In genomic region chr17:3288341-3288740, GRCm38 (mm10) we compare ENCODE assay signal across 9 mouse cellular contexts. TPM values are rescaled to one million over a fixed set of nuclear protein-coding genes. Genes with fewer than 3 reads are reported as not detected.
DNase-seq lines count a peak whose midpoint lies in the region; ATAC-seq lines count a peak whose summit lies in the region.
"Had no signal": no experiment of that assay in that cellular context is flagged by ENCODE, and none has a peak within 500 bp of the region (broad histone marks: within the 10 kb centered on the region; RNA-seq: fewer than 3 reads in every experiment).

No protein-coding gene starts in this region.

- ATAC-seq in forebrain, embryonic 14.5 days: no peak
- no peak; the same call in 1 of the 2 replicates for ATAC-seq in forebrain, embryonic 13.5 days
- ATAC-seq in granulocyte monocyte progenitor cell, adult 5-6 weeks (replicated peaks; ENCODE audit: poor library complexity, severe bottlenecking): peak; percentile 93

- DNase-seq in forebrain, embryonic 14.5 days (ENCODE audit: low spot score): peak; percentile 61
- peak; percentile 82 for DNase-seq in NIH3T3 (ENCODE audit: low read depth)
- peak; percentile 31 for DNase-seq in cerebellum, adult 9-11 months
- peak; percentile 56 to 69 for DNase-seq in layer of hippocampus, postnatal 10 days (ENCODE audit: low spot score in 2 of 2)
- DNase-seq in lung, postnatal 25 days (ENCODE audit: low spot score): peak; percentile 45
- peak; percentile 29 to 66 for DNase-seq in spleen, postnatal 10 days (ENCODE audit: low spot score in 2 of 2)

- H3K9ac ChIP-seq in forebrain, embryonic 14.5 days (ENCODE audit: low read length): no peak overlapping the region
- H3K9ac ChIP-seq in forebrain, embryonic 13.5 days: no peak overlapping the region

- H3K9me3 ChIP-seq in forebrain, embryonic 14.5 days (replicated peaks; ENCODE audit: control insufficient read depth, low read length): no peaks in the 10 kb centered on the region
- H3K9me3 ChIP-seq in forebrain, embryonic 13.5 days (replicated peaks): no peaks in the 10 kb centered on the region

- H3K4me3 ChIP-seq in forebrain, embryonic 14.5 days (ENCODE audit: low read depth, low read length): no peak overlapping the region
- no peak overlapping the region for H3K4me3 ChIP-seq in forebrain, embryonic 13.5 days
- H3K4me3 ChIP-seq: megakaryocyte, embryonic 14.5 days had no signal

- H3K27me3 ChIP-seq in forebrain, embryonic 14.5 days (replicated peaks; ENCODE audit: control insufficient read depth, insufficient read depth, low read length): no peaks in the 10 kb centered on the region
- no peaks in the 10 kb centered on the region for H3K27me3 ChIP-seq in forebrain, embryonic 13.5 days
- H3K27me3 ChIP-seq: megakaryocyte, embryonic 14.5 days had no signal

- H3K36me3 ChIP-seq in forebrain, embryonic 14.5 days (ENCODE audit: control insufficient read depth, insufficient read depth, low read length): no peaks in the 10 kb centered on the region
- peaks cover 11% of the 10 kb centered on the region; the same call in 1 of the 2 replicates for H3K36me3 ChIP-seq in forebrain, embryonic 13.5 days (ENCODE audit: poor library complexity, severe bottlenecking)

- WGBS in forebrain, embryonic 14.5 days: 14% methylated on average over 6 of the region's 6 CpGs
- 25% methylated on average over 6 of the region's 6 CpGs for WGBS in forebrain, embryonic 13.5 days

- H3K27ac ChIP-seq in forebrain, embryonic 14.5 days (ENCODE audit: low read depth, low read length): no peak overlapping the region
- H3K27ac ChIP-seq in forebrain, embryonic 13.5 days: no peak overlapping the region

- no peak overlapping the region for H3K4me2 ChIP-seq in forebrain, embryonic 14.5 days (ENCODE audit: low read length)
- H3K4me2 ChIP-seq in forebrain, embryonic 13.5 days: no peak overlapping the region

- peaks cover 8% of the 10 kb centered on the region; the same call in 1 of the 2 replicates for H3K4me1 ChIP-seq in forebrain, embryonic 14.5 days (ENCODE audit: control insufficient read depth, insufficient read depth, low read length)
- H3K4me1 ChIP-seq in forebrain, embryonic 13.5 days: peaks cover 17% of the 10 kb centered on the region

RNA-seq across cellular contexts. Expression of gene Tiam2, which starts 38.0 kb away (rescaled TPM):
- polyA plus RNA-seq in forebrain, embryonic 14.5 days (2014; fragmentation: Nextera tagmentation; extraction: Ambion mirVana): 81.3 and 106 TPM in 2 replicates
- polyA plus RNA-seq in forebrain, embryonic 13.5 days (2015; fragmentation: Nextera tagmentation; extraction: Ambion mirVana): 37.2 and 51.0 TPM in 2 replicates
- total RNA-seq in granulocyte monocyte progenitor cell, adult 5-6 weeks (2014; fragmentation: Nextera tagmentation): 5.6 and 15.3 TPM in 2 replicates
- 7.7 and 11.2 TPM in 2 replicates for total RNA-seq in granulocyte monocyte progenitor cell, adult 5-6 weeks (2017)
- total RNA-seq in layer of hippocampus, postnatal 10 days (2021): 10 to 100 TPM; 24.2 to 29.0 TPM

Comparison
In these comparisons a context has a peak if more than half of its experiments do, and no peak if none do; other contexts are left out.
1. DNase-seq: peak in every context shown above with its lines; median percentile 82 in NIH3T3; 62 in layer of hippocampus, postnatal 10 days; 61 in forebrain, embryonic 14.5 days; 48 in spleen, postnatal 10 days; 45 in lung, postnatal 25 days; 31 in cerebellum, adult 9-11 months.